Mouse (Mus musculus): ENCODE results near the gene Ly6g5c. TPM values are rescaled to one million over a fixed set of nuclear protein-coding genes. Genes with fewer than 3 reads are reported as not detected.

Ly6g5c gene
- total and polyA plus RNA-seq, 2 experiments from 2014 or later: not detected

DNA sequence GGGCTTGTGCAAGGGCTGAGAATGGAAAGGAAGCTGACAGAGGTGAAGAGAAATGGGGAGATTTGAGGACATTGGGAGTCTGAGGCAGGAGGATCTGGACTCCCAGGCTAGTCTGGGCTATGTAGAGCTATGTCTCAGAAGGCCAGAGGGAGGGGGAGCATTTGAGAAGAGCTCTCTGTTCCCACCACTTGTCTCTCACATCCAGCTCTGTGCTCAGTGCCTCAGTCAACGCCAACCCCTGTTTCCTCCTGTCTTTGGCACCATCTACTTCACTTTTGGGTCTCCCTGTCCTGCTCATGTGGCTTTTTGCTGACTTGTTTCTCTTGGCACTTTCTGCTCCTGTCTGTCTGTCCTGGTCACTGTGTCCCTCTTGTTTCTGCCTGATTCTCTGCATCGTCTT, 30.8 kb upstream of the Ly6g5c start:
- Histone ChIP-seq H3K27me3 (ENCODE audit: insufficient read depth, low read length) (no peaks in the 10 kb centered on the region), H3K9ac (replicated peaks; ENCODE audit: low read length, poor library complexity, severe bottlenecking) (no peak overlapping the region), H3K4me2 (ENCODE audit: low read depth, low read length, poor library complexity, severe bottlenecking) (peak overlapping the region; percentile 35), H3K4me1 (ENCODE audit: insufficient read depth, low read length) (no peaks in the 10 kb centered on the region), H3K9me3 (ENCODE audit: low read length) (no peaks in the 10 kb centered on the region), H3K27ac (ENCODE audit: low read depth, low read length) (no peak overlapping the region), H3K36me3 (ENCODE audit: insufficient read depth, low read length) (no peaks in the 10 kb centered on the region), H3K4me3 (ENCODE audit: low read depth, low read length) (peak overlapping the region; percentile 18; the same call in 1 of the 2 replicates)
- WGBS: 40% methylated on average over 2 of the region's 2 CpGs
- TF ChIP-seq CTCF (IDR thresholded peaks at IDR 0.05): no peak
- DNase-seq (ENCODE audit: low spot score): no peak
- ATAC-seq (ENCODE audit: low FRiP score): no peak

DNA sequence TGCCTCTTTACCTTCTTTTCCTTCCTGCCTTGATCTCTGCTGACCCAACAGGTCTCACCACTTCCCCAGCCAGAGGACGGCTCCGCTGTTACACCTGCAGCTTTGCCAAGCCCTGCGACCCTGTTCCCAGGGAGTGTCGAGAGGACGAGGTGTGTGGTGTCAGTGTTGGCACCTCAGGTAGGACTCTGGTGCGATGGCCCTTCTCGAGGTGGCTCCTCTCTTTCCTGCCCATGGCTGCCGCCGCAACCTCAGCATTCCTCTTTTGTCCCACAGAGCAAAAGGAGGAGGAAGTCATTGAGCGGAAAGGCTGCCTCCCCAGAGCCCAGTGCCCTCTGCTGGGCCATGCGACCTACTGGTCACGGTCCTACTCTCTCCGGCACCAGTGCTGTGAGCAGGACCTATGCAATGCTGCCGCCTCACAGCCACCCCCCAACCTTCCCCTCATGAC, 30.3 kb upstream of the Ly6g5c start, which contains the start of gene Ly6g6d:
Gene Ly6g6d (minus strand): TSS at position 280 of the 448 bp plus-strand sequence.
- H3K4me3 ChIP-seq (ENCODE audit: low read depth, low read length): peak within 1 kb of the TSS; percentile 18; the same call in 1 of the 2 replicates
- no peaks in the 10 kb centered on the region for H3K4me1 ChIP-seq (ENCODE audit: insufficient read depth, low read length)
- H3K27ac ChIP-seq (ENCODE audit: low read depth, low read length): no peak within 1 kb of the TSS
- no peak within 1 kb of the TSS for H3K9ac ChIP-seq (replicated peaks; ENCODE audit: low read length, poor library complexity, severe bottlenecking)
- no peaks in the 10 kb centered on the region for H3K36me3 ChIP-seq (ENCODE audit: insufficient read depth, low read length)
- no peaks in the 10 kb centered on the region for H3K27me3 ChIP-seq (ENCODE audit: insufficient read depth, low read length)
- peak; percentile 57 for TF ChIP-seq CTCF (IDR thresholded peaks at IDR 0.05)
- H3K9me3 ChIP-seq (ENCODE audit: low read length): no peaks in the 10 kb centered on the region
- WGBS: 12% methylated on average over 14 of the region's 14 CpGs
- H3K4me2 ChIP-seq (ENCODE audit: low read depth, low read length, poor library complexity, severe bottlenecking): peak within 1 kb of the TSS; percentile 35
- ATAC-seq (ENCODE audit: low FRiP score) (peak; percentile 58; the same call in 1 of the 2 replicates), DNase-seq (ENCODE audit: low spot score) (peak; percentile 18)

DNA sequence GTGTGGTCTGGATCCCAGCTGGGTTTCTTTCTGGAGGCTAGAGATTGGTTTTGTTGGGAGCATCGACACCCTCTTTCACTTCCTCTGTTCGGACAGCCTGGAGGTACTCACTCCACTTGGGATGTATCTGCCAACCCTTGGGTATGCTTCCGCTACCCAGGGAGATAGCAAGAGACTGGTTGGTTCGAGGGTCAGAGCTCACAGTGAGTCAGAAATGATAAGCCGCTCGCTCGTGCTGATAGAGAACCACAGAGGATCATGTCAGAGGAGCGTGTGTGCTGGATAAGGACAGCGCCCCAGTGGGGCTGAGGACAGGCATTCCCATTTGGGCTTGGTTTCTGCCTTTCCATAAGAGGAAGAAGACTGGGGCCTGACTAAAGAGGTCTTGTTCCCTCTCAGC, 28.3 kb upstream of the Ly6g5c start:
- no peaks in the 10 kb centered on the region for H3K9me3 ChIP-seq (ENCODE audit: low read length)
- 62% methylated on average over 9 of the region's 9 CpGs for WGBS
- H3K4me1 ChIP-seq (ENCODE audit: insufficient read depth, low read length): no peaks in the 10 kb centered on the region
- H3K27me3 ChIP-seq (ENCODE audit: insufficient read depth, low read length): no peaks in the 10 kb centered on the region
- H3K9ac ChIP-seq (replicated peaks; ENCODE audit: low read length, poor library complexity, severe bottlenecking): no peak overlapping the region
- no peak overlapping the region for H3K4me3 ChIP-seq (ENCODE audit: low read depth, low read length)
- TF ChIP-seq CTCF (IDR thresholded peaks at IDR 0.05): no peak
- H3K36me3 ChIP-seq (ENCODE audit: insufficient read depth, low read length): no peaks in the 10 kb centered on the region
- DNase-seq (ENCODE audit: low spot score) (no peak), ATAC-seq (ENCODE audit: low FRiP score) (no peak)
- H3K27ac ChIP-seq (ENCODE audit: low read depth, low read length): no peak overlapping the region
- H3K4me2 ChIP-seq (ENCODE audit: low read depth, low read length, poor library complexity, severe bottlenecking): no peak overlapping the region

DNA sequence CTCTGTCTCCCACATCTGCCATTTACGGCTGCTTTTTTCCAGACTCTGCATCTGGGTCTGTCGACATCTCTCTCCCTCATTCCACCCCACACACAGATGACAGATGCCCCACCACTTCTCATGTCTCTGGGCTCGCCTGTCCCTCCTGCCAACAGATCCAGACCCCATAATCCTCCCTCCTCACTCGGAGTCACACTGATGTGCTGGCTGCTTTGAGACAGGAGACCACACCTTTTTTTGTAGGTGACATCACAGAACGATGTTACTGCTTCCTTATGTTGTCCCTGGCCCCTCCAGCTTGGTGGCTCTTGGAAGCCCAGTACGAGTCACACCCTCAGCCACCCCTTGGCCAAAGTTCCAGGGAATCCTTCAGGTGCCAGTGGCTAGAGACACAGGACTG, 27.8 kb upstream of the Ly6g5c start:
- Histone ChIP-seq H3K27ac (ENCODE audit: low read depth, low read length) (no peak overlapping the region), H3K4me2 (ENCODE audit: low read depth, low read length, poor library complexity, severe bottlenecking) (no peak overlapping the region), H3K9ac (replicated peaks; ENCODE audit: low read length, poor library complexity, severe bottlenecking) (no peak overlapping the region), H3K27me3 (ENCODE audit: insufficient read depth, low read length) (no peaks in the 10 kb centered on the region), H3K36me3 (ENCODE audit: insufficient read depth, low read length) (no peaks in the 10 kb centered on the region), H3K9me3 (ENCODE audit: low read length) (no peaks in the 10 kb centered on the region), H3K4me1 (ENCODE audit: insufficient read depth, low read length) (no peaks in the 10 kb centered on the region), H3K4me3 (ENCODE audit: low read depth, low read length) (no peak overlapping the region)
- 70% methylated on average over 6 of the region's 6 CpGs for WGBS
- DNase-seq (ENCODE audit: low spot score) (no peak), ATAC-seq (ENCODE audit: low FRiP score) (no peak)
- TF ChIP-seq CTCF (IDR thresholded peaks at IDR 0.05): no peak

DNA sequence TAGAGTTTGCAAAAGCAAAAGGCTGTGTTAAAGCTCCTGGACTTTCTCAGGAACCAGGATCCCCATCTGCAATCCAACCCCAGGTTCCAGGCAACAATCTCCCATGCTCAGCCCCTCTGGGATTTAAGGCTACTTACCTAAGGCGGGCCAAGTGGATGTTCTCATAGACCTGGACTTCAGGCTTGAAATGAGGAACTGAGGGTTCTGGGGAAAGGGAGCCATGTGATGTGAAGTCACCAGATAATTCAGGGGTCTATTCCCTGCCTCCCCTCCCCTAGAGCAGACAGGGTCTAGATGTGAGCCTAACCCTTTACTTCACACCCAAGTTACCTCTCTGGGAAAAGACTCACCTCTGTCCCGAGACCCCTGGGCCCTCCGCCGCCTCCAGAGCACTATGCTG, 27.4 kb upstream of the Ly6g5c start:
- Histone ChIP-seq H3K36me3 (ENCODE audit: insufficient read depth, low read length) (no peaks in the 10 kb centered on the region), H3K4me1 (ENCODE audit: insufficient read depth, low read length) (no peaks in the 10 kb centered on the region), H3K9ac (replicated peaks; ENCODE audit: low read length, poor library complexity, severe bottlenecking) (no peak overlapping the region), H3K9me3 (ENCODE audit: low read length) (no peaks in the 10 kb centered on the region), H3K4me2 (ENCODE audit: low read depth, low read length, poor library complexity, severe bottlenecking) (no peak overlapping the region), H3K27ac (ENCODE audit: low read depth, low read length) (no peak overlapping the region), H3K27me3 (ENCODE audit: insufficient read depth, low read length) (no peaks in the 10 kb centered on the region), H3K4me3 (ENCODE audit: low read depth, low read length) (no peak overlapping the region)
- TF ChIP-seq CTCF (IDR thresholded peaks at IDR 0.05): no peak
- 81% methylated on average over 4 of the region's 4 CpGs for WGBS
- DNase-seq (ENCODE audit: low spot score): no peak
- ATAC-seq (ENCODE audit: low FRiP score): no peak

DNA sequence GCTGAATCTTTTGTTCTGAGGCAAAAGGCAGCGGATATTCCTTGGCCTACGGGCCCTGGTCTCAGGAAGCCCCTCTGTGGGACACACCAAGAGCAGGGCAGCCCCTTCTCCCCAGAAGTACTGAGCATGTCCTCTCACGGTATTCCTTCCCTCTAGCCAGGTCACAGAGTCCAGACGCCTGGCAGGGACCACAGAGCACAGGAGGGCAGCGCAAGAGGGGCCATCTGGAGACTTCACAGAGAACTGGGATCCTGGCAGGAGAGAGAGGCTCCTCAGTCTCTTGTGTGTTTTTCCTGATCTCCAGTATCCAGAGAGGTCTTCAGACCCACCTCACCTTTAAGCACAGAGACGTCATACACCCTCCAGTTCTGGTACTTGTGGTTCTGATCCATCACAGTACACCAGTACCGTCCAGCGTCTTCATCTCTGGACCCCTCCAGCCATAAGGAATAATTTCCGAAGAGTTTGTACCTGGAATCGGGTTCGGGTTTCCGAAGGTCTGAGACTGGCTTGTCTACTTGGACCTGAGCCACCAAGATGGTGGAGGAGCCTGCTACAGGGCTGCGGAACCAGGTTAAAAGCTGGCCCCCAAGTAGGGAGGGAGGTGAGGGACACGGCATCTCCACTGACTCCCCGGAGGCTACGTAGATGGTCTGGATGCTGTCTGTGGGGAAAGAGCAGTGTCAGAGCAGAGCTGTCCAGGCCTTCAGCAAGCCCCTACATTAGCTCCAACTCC, 25.1 kb upstream of the Ly6g5c start:
- no peak for DNase-seq (ENCODE audit: low spot score)
- Histone ChIP-seq H3K4me1 (ENCODE audit: insufficient read depth, low read length) (no peaks in the 10 kb centered on the region), H3K36me3 (ENCODE audit: insufficient read depth, low read length) (no peaks in the 10 kb centered on the region), H3K9me3 (ENCODE audit: low read length) (no peaks in the 10 kb centered on the region), H3K9ac (replicated peaks; ENCODE audit: low read length, poor library complexity, severe bottlenecking) (no peak overlapping the region), H3K27me3 (ENCODE audit: insufficient read depth, low read length) (no peaks in the 10 kb centered on the region), H3K4me3 (ENCODE audit: low read depth, low read length) (no peak overlapping the region), H3K27ac (ENCODE audit: low read depth, low read length) (no peak overlapping the region), H3K4me2 (ENCODE audit: low read depth, low read length, poor library complexity, severe bottlenecking) (no peak overlapping the region)
- ATAC-seq (ENCODE audit: low FRiP score): no peak
- WGBS: 87% methylated on average over 16 of the region's 16 CpGs
- TF ChIP-seq CTCF (IDR thresholded peaks at IDR 0.05): no peak

Data from midbrain, postnatal 0 days (tissue).